In the genomic region with DNA sequence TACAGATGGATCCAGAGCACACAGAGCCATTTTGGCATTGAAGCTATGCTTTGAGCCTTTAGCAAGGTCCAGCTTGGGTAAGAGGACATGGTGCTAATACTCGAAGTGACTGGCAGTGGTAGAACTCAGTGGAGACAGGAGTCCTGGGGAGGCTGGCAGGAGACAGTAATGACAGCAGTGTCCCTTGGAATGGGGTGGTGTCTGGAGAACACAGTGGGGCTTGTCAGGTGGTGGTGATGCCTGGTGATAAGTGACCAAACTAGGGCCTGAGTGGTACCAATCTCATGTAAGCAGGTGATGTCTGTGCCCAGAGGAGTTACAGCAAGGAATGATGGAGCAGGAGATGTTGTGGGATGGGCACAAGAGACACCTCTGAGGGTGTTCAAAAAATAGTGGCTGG, we compare ENCODE assay signal across 24 mouse cellular contexts. TPM values are rescaled to one million over a fixed set of nuclear protein-coding genes. Genes with fewer than 3 reads are reported as not detected.
"Had no signal": no experiment of that assay in that cellular context is flagged by ENCODE, and none has a peak within 500 bp of the region (broad histone marks: within the 10 kb centered on the region; RNA-seq: fewer than 3 reads in every experiment).

No protein-coding gene starts in this region.

- H3K4me3 ChIP-seq: lung, embryonic 15.5 days; megakaryocyte, embryonic 14.5 days; midbrain, embryonic 13.5 days; midbrain, embryonic 15.5 days; neural tube, embryonic 12.5 days had no signal

- ATAC-seq: midbrain, embryonic 13.5 days; midbrain, embryonic 15.5 days had no signal

- DNase-seq: lung, adult 2 months; lung, postnatal 14 days; lung, postnatal 36 days; right cerebral cortex, postnatal 14 days; thymus, adult 18-20 months; thymus, postnatal 14 days; thymus, postnatal 36 days had no signal

- H3K36me3 ChIP-seq: lung, embryonic 15.5 days; midbrain, embryonic 13.5 days; midbrain, embryonic 15.5 days; neural tube, embryonic 12.5 days had no signal

- H3K9me3 ChIP-seq: lung, embryonic 15.5 days; megakaryocyte, embryonic 14.5 days; midbrain, embryonic 13.5 days; midbrain, embryonic 15.5 days; neural tube, embryonic 12.5 days had no signal

- H3K4me1 ChIP-seq: megakaryocyte, embryonic 14.5 days; midbrain, embryonic 15.5 days had no signal

- H3K27ac ChIP-seq: macrophage; midbrain, embryonic 13.5 days; midbrain, embryonic 15.5 days; neural tube, embryonic 12.5 days had no signal

- H3K9ac ChIP-seq: lung, embryonic 15.5 days; midbrain, embryonic 13.5 days; midbrain, embryonic 15.5 days; neural tube, embryonic 12.5 days had no signal

- H3K4me2 ChIP-seq: lung, embryonic 15.5 days; midbrain, embryonic 11.5 days; midbrain, embryonic 13.5 days; midbrain, embryonic 15.5 days; neural tube, embryonic 12.5 days had no signal

- H3K27me3 ChIP-seq: lung, embryonic 15.5 days; midbrain, embryonic 13.5 days; midbrain, embryonic 15.5 days; neural tube, embryonic 12.5 days had no signal

RNA-seq across cellular contexts. Expression of gene Sparcl1, which starts 13.8 kb away (rescaled TPM):
- total RNA-seq: megakaryocyte progenitor cell, adult 5-6 weeks; monocyte, adult 5-6 weeks; neutrophil, adult 5-6 weeks had no signal
- polyA plus RNA-seq: macrophage had no signal

RNA-seq across cellular contexts. Expression of gene Dspp, which starts 43.2 kb away (rescaled TPM):
- total RNA-seq: megakaryocyte progenitor cell, adult 5-6 weeks; midbrain, postnatal 0 days; monocyte, adult 5-6 weeks; neutrophil, adult 5-6 weeks had no signal
- polyA plus RNA-seq: lung, adult 2 months; lung, postnatal 0 days; macrophage; midbrain, embryonic 11.5 days; midbrain, embryonic 13.5 days; midbrain, embryonic 15.5 days; midbrain, postnatal 0 days; neural tube, embryonic 12.5 days; neural tube, embryonic 14.5 days; spleen, adult 2 months; stomach, embryonic 14.5 days; stomach, embryonic 16.5 days; thymus, postnatal 0 days had no signal

RNA-seq across cellular contexts. Expression of gene Gm17660, which starts 49.9 kb away (rescaled TPM):
- total RNA-seq: megakaryocyte progenitor cell, adult 5-6 weeks; midbrain, postnatal 0 days; monocyte, adult 5-6 weeks; neutrophil, adult 5-6 weeks had no signal
- polyA plus RNA-seq: lung, adult 2 months; lung, postnatal 0 days; macrophage; midbrain, embryonic 13.5 days; neural tube, embryonic 12.5 days; spleen, adult 2 months; stomach, embryonic 14.5 days; thymus, postnatal 0 days had no signal
